Mouse (Mus musculus): ENCODE data around the gene Vwa8. TPM values are rescaled to one million over a fixed set of nuclear protein-coding genes. Genes with fewer than 3 reads are reported as not detected.

The Vwa8 gene
- polyA plus RNA-seq, 1 experiment, result 11.2 TPM

GRCm38 (mm10) chr14:79200892-79201285 is 352.0 kb downstream of the Vwa8 start:
- Histone ChIP-seq H3K36me3 (ENCODE audit: control insufficient read depth, insufficient read depth, low read length) (peaks cover 3% of the 10 kb centered on the region), H3K4me3 (ENCODE audit: low read depth, low read length) (no peak overlapping the region), H3K27ac (ENCODE audit: insufficient read depth, low read depth, low read length) (no peak overlapping the region), H3K4me1 (ENCODE audit: control insufficient read depth, insufficient read depth, insufficient read length, low read length) (no peaks in the 10 kb centered on the region), H3K27me3 (ENCODE audit: control insufficient read depth, insufficient read depth, low read length) (no peaks in the 10 kb centered on the region)
- 95% methylated on average over 9 of the region's 9 CpGs for WGBS
- TF ChIP-seq CTCF (IDR thresholded peaks at IDR 0.05; ENCODE audit: extremely low read depth, insufficient read length, insufficient replicate concordance, low read depth, low read length), result no peak

DNA sequence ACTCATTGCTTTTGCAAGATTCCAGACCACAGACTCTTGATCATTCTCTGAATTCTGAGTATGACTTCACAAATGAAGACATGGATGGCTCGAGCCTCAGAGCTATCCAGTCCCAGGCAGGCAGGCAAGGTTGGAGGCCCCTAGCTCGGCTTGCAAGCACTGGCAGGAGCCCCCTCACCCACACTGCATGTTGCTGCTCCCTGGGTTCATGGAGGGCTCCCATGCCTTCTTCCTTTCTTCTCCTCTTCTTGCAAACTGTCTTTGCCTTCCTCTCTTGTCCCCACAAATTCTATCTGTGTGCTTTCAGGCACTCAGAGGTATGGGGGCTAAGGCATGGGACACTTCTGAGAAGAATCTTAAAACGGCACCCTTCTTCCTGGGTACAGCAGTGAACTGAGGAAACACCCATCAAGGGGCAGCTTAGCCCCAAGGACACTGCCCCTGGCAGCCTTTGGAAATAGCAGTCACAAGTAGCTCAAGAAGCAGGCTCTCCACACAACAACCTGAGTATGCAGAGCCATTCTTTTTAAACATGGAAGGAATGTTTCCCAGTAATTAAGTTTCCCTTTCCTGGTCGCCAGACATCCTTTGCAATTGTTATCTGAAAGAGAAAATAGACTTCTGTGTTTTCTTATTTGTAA is 354.0 kb downstream of the Vwa8 start:
- 73% methylated on average over 4 of the region's 4 CpGs for WGBS
- no peak for TF ChIP-seq CTCF (IDR thresholded peaks at IDR 0.05; ENCODE audit: extremely low read depth, insufficient read length, insufficient replicate concordance, low read depth, low read length)
- TF ChIP-seq POLR2A (IDR thresholded peaks at IDR 0.05; ENCODE audit: low read depth, low read length), result no peak
- Histone ChIP-seq H3K36me3 (ENCODE audit: control insufficient read depth, insufficient read depth, low read length) (peaks cover 3% of the 10 kb centered on the region), H3K4me1 (ENCODE audit: control insufficient read depth, insufficient read depth, insufficient read length, low read length) (no peaks in the 10 kb centered on the region; the same call in 1 of the 2 replicates), H3K4me3 (ENCODE audit: low read depth, low read length) (no peak overlapping the region), H3K27ac (ENCODE audit: insufficient read depth, low read depth, low read length) (no peak overlapping the region), H3K27me3 (ENCODE audit: control insufficient read depth, insufficient read depth, low read length) (no peaks in the 10 kb centered on the region)

GRCm38 (mm10) chr14:79203496-79204158 is 354.8 kb downstream of the Vwa8 start:
- H3K4me1 ChIP-seq (ENCODE audit: control insufficient read depth, insufficient read depth, insufficient read length, low read length), result no peaks in the 10 kb centered on the region; the same call in 1 of the 2 replicates
- peaks cover 3% of the 10 kb centered on the region for H3K36me3 ChIP-seq (ENCODE audit: control insufficient read depth, insufficient read depth, low read length)
- H3K27me3 ChIP-seq (ENCODE audit: control insufficient read depth, insufficient read depth, low read length), result no peaks in the 10 kb centered on the region
- 84% methylated on average over 12 of the region's 12 CpGs for WGBS
- H3K27ac ChIP-seq (ENCODE audit: insufficient read depth, low read depth, low read length), result no peak overlapping the region
- no peak overlapping the region for H3K4me3 ChIP-seq (ENCODE audit: low read depth, low read length)
- no peak for TF ChIP-seq POLR2A (IDR thresholded peaks at IDR 0.05; ENCODE audit: low read depth, low read length)
- no peak for TF ChIP-seq CTCF (IDR thresholded peaks at IDR 0.05; ENCODE audit: extremely low read depth, insufficient read length, insufficient replicate concordance, low read depth, low read length)

DNA sequence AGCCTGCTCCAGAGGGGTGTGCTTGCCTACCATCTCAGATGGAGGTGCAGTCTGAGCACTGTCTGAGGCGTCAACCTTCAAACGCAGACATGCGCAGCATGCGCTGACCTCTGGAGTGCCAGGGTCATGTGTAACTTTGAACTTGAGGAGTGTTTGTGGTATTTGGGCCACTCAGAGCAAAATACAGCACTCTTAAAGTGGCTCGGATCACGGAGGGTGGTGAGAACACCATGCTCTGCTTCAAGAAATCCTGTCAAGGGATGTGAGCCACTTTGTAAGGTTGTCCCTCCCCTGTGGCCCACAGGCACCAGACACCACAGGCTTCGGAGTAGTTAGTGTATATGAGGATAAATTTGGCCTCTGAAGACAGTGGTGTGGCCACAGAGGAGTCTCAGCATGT is 356.0 kb downstream of the Vwa8 start:
- TF ChIP-seq POLR2A (IDR thresholded peaks at IDR 0.05; ENCODE audit: low read depth, low read length) (no peak), CTCF (IDR thresholded peaks at IDR 0.05; ENCODE audit: extremely low read depth, insufficient read length, insufficient replicate concordance, low read depth, low read length) (no peak)

GRCm38 (mm10) chr14:79206210-79206609 is 357.4 kb downstream of the Vwa8 start:
- WGBS, result 74% methylated on average over 11 of the region's 11 CpGs
- TF ChIP-seq POLR2A (IDR thresholded peaks at IDR 0.05; ENCODE audit: low read depth, low read length) (no peak), CTCF (IDR thresholded peaks at IDR 0.05; ENCODE audit: extremely low read depth, insufficient read length, insufficient replicate concordance, low read depth, low read length) (no peak)
- H3K27me3 ChIP-seq (ENCODE audit: control insufficient read depth, insufficient read depth, low read length), result no peaks in the 10 kb centered on the region
- H3K27ac ChIP-seq (ENCODE audit: insufficient read depth, low read depth, low read length), result no peak overlapping the region
- no peaks in the 10 kb centered on the region; the same call in 1 of the 2 replicates for H3K4me1 ChIP-seq (ENCODE audit: control insufficient read depth, insufficient read depth, insufficient read length, low read length)
- H3K36me3 ChIP-seq (ENCODE audit: control insufficient read depth, insufficient read depth, low read length), result peaks cover 3% of the 10 kb centered on the region
- no peak overlapping the region for H3K4me3 ChIP-seq (ENCODE audit: low read depth, low read length)

More for the DNA sequence above, 356.0 kb downstream of the Vwa8 start:
- no peak overlapping the region for H3K4me3 ChIP-seq (ENCODE audit: low read depth, low read length)
- H3K4me1 ChIP-seq (ENCODE audit: control insufficient read depth, insufficient read depth, insufficient read length, low read length), result no peaks in the 10 kb centered on the region; the same call in 1 of the 2 replicates
- WGBS, result 97% methylated on average over 7 of the region's 7 CpGs
- peaks cover 3% of the 10 kb centered on the region for H3K36me3 ChIP-seq (ENCODE audit: control insufficient read depth, insufficient read depth, low read length)
- H3K27ac ChIP-seq (ENCODE audit: insufficient read depth, low read depth, low read length), result no peak overlapping the region
- H3K27me3 ChIP-seq (ENCODE audit: control insufficient read depth, insufficient read depth, low read length), result no peaks in the 10 kb centered on the region

DNA sequence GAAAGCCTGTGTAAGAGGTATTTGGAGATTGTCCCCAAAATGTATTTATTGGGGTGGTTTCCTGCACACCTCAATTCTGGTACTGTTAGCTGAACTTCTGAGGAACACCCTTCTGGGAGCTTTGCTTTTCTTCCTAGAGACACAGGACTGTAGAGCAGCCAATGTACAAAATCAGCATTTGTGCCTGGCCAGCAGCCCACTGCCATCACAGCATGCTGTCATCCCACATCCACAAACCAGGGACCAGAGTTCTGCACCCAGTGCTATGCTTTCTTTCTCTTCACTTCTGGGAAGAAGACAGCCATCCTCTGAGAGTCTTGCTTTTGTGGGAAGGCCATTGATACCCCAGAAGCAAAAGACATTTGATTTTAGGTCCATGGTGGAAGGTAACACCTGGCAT is 359.6 kb downstream of the Vwa8 start:
- TF ChIP-seq POLR2A (IDR thresholded peaks at IDR 0.05; ENCODE audit: low read depth, low read length), result no peak
- TF ChIP-seq CTCF (IDR thresholded peaks at IDR 0.05; ENCODE audit: extremely low read depth, insufficient read length, insufficient replicate concordance, low read depth, low read length), result no peak
- H3K4me1 ChIP-seq (ENCODE audit: control insufficient read depth, insufficient read depth, insufficient read length, low read length), result no peaks in the 10 kb centered on the region; the same call in 1 of the 2 replicates
- H3K4me3 ChIP-seq (ENCODE audit: low read depth, low read length), result no peak overlapping the region
- no peaks in the 10 kb centered on the region for H3K27me3 ChIP-seq (ENCODE audit: control insufficient read depth, insufficient read depth, low read length)
- H3K27ac ChIP-seq (ENCODE audit: insufficient read depth, low read depth, low read length), result no peak overlapping the region
- no peaks in the 10 kb centered on the region for H3K36me3 ChIP-seq (ENCODE audit: control insufficient read depth, insufficient read depth, low read length)

DNA sequence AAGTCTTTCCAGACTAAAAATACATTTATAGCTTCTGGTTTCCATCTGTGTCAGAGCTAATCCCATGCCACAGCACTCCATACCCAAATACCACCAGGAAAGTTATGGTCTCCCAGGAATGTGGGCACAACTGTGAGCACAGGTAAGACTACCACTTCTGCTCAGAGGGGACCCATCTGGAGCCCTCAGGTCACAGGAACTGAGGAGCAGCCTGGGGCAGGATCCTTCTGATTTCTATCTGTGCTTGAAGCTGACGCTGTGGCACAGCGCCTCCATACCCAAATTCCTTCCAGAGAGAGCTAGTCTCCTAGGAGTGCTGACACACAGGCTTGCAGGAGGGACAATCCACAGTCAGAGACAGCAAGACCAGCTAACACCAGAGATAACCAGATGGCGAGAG is 361.0 kb downstream of the Vwa8 start:
- H3K27me3 ChIP-seq (ENCODE audit: control insufficient read depth, insufficient read depth, low read length), result no peaks in the 10 kb centered on the region
- H3K4me1 ChIP-seq (ENCODE audit: control insufficient read depth, insufficient read depth, insufficient read length, low read length), result no peaks in the 10 kb centered on the region; the same call in 1 of the 2 replicates
- H3K27ac ChIP-seq (ENCODE audit: insufficient read depth, low read depth, low read length), result no peak overlapping the region
- H3K4me3 ChIP-seq (ENCODE audit: low read depth, low read length), result no peak overlapping the region
- WGBS, result 96% methylated on average over 3 of the region's 3 CpGs
- no peaks in the 10 kb centered on the region for H3K36me3 ChIP-seq (ENCODE audit: control insufficient read depth, insufficient read depth, low read length)
- TF ChIP-seq CTCF (IDR thresholded peaks at IDR 0.05; ENCODE audit: extremely low read depth, insufficient read length, insufficient replicate concordance, low read depth, low read length), result no peak

Data from small intestine, adult 2 months (tissue).